Mouse (Mus musculus): ENCODE results near the gene Snrpa1. TPM values are rescaled to one million over a fixed set of nuclear protein-coding genes. Genes with fewer than 3 reads are reported as not detected.

Snrpa1 gene
- polyA plus RNA-seq, 1 experiment = 155 TPM

GRCm38 (mm10) chr7:66038730-66039129, 20.1 kb upstream of the Snrpa1 start:
- Histone ChIP-seq H3K36me3 (ENCODE audit: control insufficient read depth, insufficient read depth, low read length, poor library complexity, severe bottlenecking) (no peaks in the 10 kb centered on the region), H3K9ac (ENCODE audit: low read depth, poor library complexity, severe bottlenecking) (no peak overlapping the region), H3K27ac (ENCODE audit: insufficient read depth, low read length) (no peak overlapping the region), H3K4me1 (ENCODE audit: control insufficient read depth, insufficient read depth, low read length) (no peaks in the 10 kb centered on the region), H3K9me3 (replicated peaks; ENCODE audit: control insufficient read depth, insufficient read depth, low read length, poor library complexity, severe bottlenecking) (no peaks in the 10 kb centered on the region), H3K4me3 (ENCODE audit: low read depth, low read length) (no peak overlapping the region), H3K27me3 (ENCODE audit: control insufficient read depth, insufficient read depth, low read length, poor library complexity, severe bottlenecking) (no peaks in the 10 kb centered on the region)
- TF ChIP-seq POLR2A (IDR thresholded peaks at IDR 0.05; ENCODE audit: insufficient read depth, low read length) (no peak), EP300 (IDR thresholded peaks at IDR 0.05; ENCODE audit: insufficient read depth, low read depth, low read length) (no peak), CTCF (IDR thresholded peaks at IDR 0.05; ENCODE audit: low read depth, low read length) (no peak)

GRCm38 (mm10) chr7:66040026-66040814, 18.6 kb upstream of the Snrpa1 start:
- Histone ChIP-seq H3K9ac (ENCODE audit: low read depth, poor library complexity, severe bottlenecking) (no peak overlapping the region), H3K27ac (ENCODE audit: insufficient read depth, low read length) (no peak overlapping the region), H3K9me3 (replicated peaks; ENCODE audit: control insufficient read depth, insufficient read depth, low read length, poor library complexity, severe bottlenecking) (no peaks in the 10 kb centered on the region), H3K27me3 (ENCODE audit: control insufficient read depth, insufficient read depth, low read length, poor library complexity, severe bottlenecking) (no peaks in the 10 kb centered on the region), H3K36me3 (ENCODE audit: control insufficient read depth, insufficient read depth, low read length, poor library complexity, severe bottlenecking) (no peaks in the 10 kb centered on the region), H3K4me1 (ENCODE audit: control insufficient read depth, insufficient read depth, low read length) (no peaks in the 10 kb centered on the region), H3K4me3 (ENCODE audit: low read depth, low read length) (no peak overlapping the region)
- TF ChIP-seq POLR2A (IDR thresholded peaks at IDR 0.05; ENCODE audit: insufficient read depth, low read length) (no peak), CTCF (IDR thresholded peaks at IDR 0.05; ENCODE audit: low read depth, low read length) (no peak), EP300 (IDR thresholded peaks at IDR 0.05; ENCODE audit: insufficient read depth, low read depth, low read length) (no peak)

GRCm38 (mm10) chr7:66043552-66044459, 15.0 kb upstream of the Snrpa1 start, which contains the start of gene Gm45213:
Gm45213 (plus strand) TSS chr7:66043602.
- H3K9ac ChIP-seq (ENCODE audit: low read depth, poor library complexity, severe bottlenecking) = no peak within 1 kb of the TSS

GRCm38 (mm10) chr7:66044617-66045016, 14.2 kb upstream of the Snrpa1 start:
- H3K4me1 ChIP-seq (ENCODE audit: control insufficient read depth, insufficient read depth, low read length) = no peaks in the 10 kb centered on the region

More at GRCm38 (mm10) chr7:66043552-66044459, 15.0 kb upstream of the Snrpa1 start, which contains the start of gene Gm45213:
- H3K27me3 ChIP-seq (ENCODE audit: control insufficient read depth, insufficient read depth, low read length, poor library complexity, severe bottlenecking) = no peaks in the 10 kb centered on the region
- no peaks in the 10 kb centered on the region for H3K4me1 ChIP-seq (ENCODE audit: control insufficient read depth, insufficient read depth, low read length)
- no peaks in the 10 kb centered on the region for H3K9me3 ChIP-seq (replicated peaks; ENCODE audit: control insufficient read depth, insufficient read depth, low read length, poor library complexity, severe bottlenecking)
- no peaks in the 10 kb centered on the region for H3K36me3 ChIP-seq (ENCODE audit: control insufficient read depth, insufficient read depth, low read length, poor library complexity, severe bottlenecking)
- no peak within 1 kb of the TSS for H3K4me3 ChIP-seq (ENCODE audit: low read depth, low read length)
- TF ChIP-seq EP300 (IDR thresholded peaks at IDR 0.05; ENCODE audit: insufficient read depth, low read depth, low read length) (no peak), CTCF (IDR thresholded peaks at IDR 0.05; ENCODE audit: low read depth, low read length) (no peak), POLR2A (IDR thresholded peaks at IDR 0.05; ENCODE audit: insufficient read depth, low read length) (no peak)
- H3K27ac ChIP-seq (ENCODE audit: insufficient read depth, low read length) = no peak within 1 kb of the TSS

GRCm38 (mm10) chr7:66046921-66047918, 11.6 kb upstream of the Snrpa1 start:
- no peaks in the 10 kb centered on the region for H3K27me3 ChIP-seq (ENCODE audit: control insufficient read depth, insufficient read depth, low read length, poor library complexity, severe bottlenecking)
- H3K4me3 ChIP-seq (ENCODE audit: low read depth, low read length) = no peak overlapping the region
- H3K9me3 ChIP-seq (replicated peaks; ENCODE audit: control insufficient read depth, insufficient read depth, low read length, poor library complexity, severe bottlenecking) = no peaks in the 10 kb centered on the region
- H3K9ac ChIP-seq (ENCODE audit: low read depth, poor library complexity, severe bottlenecking) = no peak overlapping the region
- H3K4me1 ChIP-seq (ENCODE audit: control insufficient read depth, insufficient read depth, low read length) = no peaks in the 10 kb centered on the region
- no peak overlapping the region for H3K27ac ChIP-seq (ENCODE audit: insufficient read depth, low read length)
- TF ChIP-seq CTCF (IDR thresholded peaks at IDR 0.05; ENCODE audit: low read depth, low read length) (no peak), POLR2A (IDR thresholded peaks at IDR 0.05; ENCODE audit: insufficient read depth, low read length) (no peak), EP300 (IDR thresholded peaks at IDR 0.05; ENCODE audit: insufficient read depth, low read depth, low read length) (no peak)
- no peaks in the 10 kb centered on the region for H3K36me3 ChIP-seq (ENCODE audit: control insufficient read depth, insufficient read depth, low read length, poor library complexity, severe bottlenecking)

More at GRCm38 (mm10) chr7:66044617-66045016, 14.2 kb upstream of the Snrpa1 start:
- H3K9me3 ChIP-seq (replicated peaks; ENCODE audit: control insufficient read depth, insufficient read depth, low read length, poor library complexity, severe bottlenecking) = no peaks in the 10 kb centered on the region
- H3K27ac ChIP-seq (ENCODE audit: insufficient read depth, low read length) = no peak overlapping the region
- no peak overlapping the region for H3K9ac ChIP-seq (ENCODE audit: low read depth, poor library complexity, severe bottlenecking)
- H3K36me3 ChIP-seq (ENCODE audit: control insufficient read depth, insufficient read depth, low read length, poor library complexity, severe bottlenecking) = no peaks in the 10 kb centered on the region
- TF ChIP-seq POLR2A (IDR thresholded peaks at IDR 0.05; ENCODE audit: insufficient read depth, low read length) (no peak), EP300 (IDR thresholded peaks at IDR 0.05; ENCODE audit: insufficient read depth, low read depth, low read length) (no peak), CTCF (IDR thresholded peaks at IDR 0.05; ENCODE audit: low read depth, low read length) (no peak)
- no peaks in the 10 kb centered on the region for H3K27me3 ChIP-seq (ENCODE audit: control insufficient read depth, insufficient read depth, low read length, poor library complexity, severe bottlenecking)
- no peak overlapping the region for H3K4me3 ChIP-seq (ENCODE audit: low read depth, low read length)

All from ES-Bruce4 (cell line).